Mouse (Mus musculus) layer of hippocampus, postnatal 10 days (tissue): ENCODE data around the gene Thap8. TPM values are rescaled to one million over a fixed set of nuclear protein-coding genes. Genes with fewer than 3 reads are reported as not detected.
A peak's percentile ranks its signal among the peaks of the same experiment; 100 is the strongest.

Experiments used
- DNase-seq, 2 experiments: peaks; one replicate each; pipeline ENCODE4 v3.0.0; 2021; ENCODE audit warnings: low spot score in 2 of 2
- total RNA-seq, 2 experiments: library from RNA; stranded (reverse); gene quantifications; 2 replicates each; pipeline ENCODE4 v1.2.3; 2021

The Thap8 gene
- total RNA-seq, 2 experiments from 2014 or later = 0.27 TPM; not detected in 1

DNA sequence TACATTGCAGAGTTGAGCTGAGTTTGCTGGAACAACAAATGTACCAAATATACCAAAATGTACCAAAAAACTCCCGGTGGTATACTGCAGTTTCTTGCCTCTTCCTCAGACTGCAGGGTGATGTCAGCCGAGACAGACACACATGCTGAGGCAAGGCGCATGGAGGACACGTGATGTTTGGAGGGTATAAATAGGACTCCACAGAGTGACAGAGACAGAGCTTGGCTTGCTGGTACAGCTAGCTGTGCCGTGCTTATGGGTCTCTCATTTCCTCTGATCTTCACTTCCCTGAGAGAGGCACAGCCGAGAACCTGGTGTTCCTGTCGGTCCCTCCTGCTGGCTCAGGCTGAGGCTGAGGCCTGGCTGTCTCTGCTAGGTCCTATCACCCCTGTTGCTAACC lies 2.8 kb downstream of the Thap8 start:
- no peak for DNase-seq

DNA sequence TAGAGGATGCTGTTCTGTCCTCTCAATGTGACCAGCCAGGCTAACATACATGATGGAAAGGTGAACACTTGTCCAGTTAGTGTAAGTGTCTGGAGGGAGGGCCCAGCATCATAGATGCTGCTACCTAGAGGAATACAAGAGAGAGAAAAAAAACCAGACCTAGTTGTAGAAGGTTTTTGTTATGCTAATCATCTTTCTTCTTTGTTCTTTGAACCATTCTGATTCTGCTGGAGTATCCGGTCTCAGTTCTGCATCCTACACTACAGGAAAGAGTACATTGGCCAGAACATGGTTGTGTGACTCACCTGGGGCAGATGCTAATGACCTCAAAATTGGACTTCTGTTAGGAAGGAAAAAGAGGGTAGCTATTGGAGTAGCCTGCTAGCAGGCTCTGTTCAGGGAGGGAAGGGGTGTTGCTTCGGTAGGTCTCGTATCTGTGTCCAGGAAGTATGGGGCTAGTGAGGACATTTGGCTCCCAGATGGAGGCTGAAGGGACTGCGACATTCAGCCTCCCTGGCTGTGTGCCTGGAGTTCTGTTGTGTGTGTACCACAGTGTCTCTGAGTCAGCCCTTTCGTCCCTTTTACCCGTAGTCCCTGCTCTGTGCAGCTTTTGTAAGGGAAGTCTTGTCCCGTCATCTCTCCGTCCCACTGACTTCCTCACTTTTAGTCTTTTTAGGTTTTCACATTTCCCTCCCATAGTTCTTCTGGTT lies 7.0 kb downstream of the Thap8 start:
- no peak for DNase-seq

DNA sequence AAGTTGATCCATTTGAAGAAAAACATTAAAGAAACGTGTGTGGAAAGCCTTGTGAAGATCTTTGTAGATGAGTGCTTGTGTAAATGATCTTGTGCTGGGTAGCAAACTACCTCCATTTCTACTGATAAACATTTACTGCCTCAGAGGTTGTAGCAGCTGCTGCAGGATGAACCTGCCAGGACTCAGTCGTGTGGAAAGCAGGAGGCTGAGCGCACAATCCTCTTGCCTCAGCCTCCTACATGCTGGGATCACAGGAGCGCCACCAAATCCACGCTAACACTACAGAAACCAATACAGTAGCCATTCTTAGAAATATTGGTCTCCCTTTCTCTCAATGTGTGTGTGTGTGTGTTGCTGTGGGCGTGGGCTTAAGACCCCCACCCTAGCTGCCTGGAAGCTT lies 8.2 kb downstream of the Thap8 start:
- no peak for DNase-seq

DNA sequence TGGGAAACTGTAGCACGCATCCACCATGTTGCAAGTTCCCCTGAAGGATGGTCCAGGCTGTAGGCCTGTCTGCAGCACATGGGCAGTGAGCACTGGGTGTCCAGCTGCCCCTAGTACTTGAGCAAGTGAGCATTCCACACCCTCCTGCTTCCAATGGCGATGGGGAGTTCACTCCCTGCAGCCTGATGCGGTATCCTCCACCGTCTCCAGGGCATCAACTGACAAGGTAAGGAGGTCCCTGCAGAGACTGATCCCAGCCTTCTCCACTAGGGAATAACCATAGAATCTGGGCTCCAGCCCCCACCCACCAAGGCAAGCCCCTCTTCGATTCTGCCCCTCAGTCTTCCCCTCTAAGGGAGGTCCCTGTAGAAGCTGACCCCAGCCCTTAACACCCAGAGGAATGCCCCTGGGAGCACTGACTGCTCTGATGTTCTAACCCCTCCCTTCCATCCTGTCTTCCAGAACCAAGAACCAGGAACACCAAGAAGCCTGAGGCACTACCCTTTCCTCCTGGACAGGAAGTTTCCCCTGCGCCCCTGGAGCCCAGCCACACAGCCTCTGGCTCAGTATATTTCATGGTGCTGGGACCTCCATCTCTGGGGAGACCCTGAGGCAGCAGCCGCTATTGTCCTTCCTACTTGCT lies 9.3 kb downstream of the Thap8 start:
- DNase-seq = no peak

DNA sequence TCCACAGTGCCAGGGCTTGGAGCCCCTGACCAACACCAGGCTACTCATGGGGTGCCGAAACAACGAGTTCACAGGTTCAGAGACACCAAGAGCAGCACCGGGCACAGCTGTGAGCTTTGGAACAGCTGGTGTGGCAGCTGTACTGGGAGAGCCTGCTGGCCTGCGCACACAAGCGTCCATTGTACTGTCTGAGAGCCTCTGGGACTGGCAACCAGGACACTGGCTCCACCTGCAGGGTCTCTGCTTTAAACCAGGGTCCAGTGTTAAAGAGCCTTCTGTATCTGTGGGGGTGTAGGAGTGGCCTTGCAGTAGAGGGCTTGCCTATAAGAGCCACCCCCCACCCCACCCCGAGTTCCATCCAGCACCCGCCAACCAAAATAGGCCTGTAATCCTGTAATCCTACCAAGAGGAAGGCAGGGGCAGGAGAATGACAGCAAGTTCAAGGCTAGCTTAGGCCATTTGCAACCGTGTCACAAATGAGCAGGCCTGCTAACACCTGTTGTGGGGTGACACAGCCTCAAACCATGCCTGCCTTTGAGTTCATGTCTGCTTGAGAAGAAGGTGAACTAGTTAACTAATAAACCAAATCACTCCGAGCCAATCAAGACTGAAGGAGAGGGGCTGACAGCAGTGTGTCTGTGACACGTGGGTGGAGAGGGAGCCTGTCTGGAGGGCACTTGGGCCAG lies 10.0 kb downstream of the Thap8 start:
- DNase-seq = peak; percentile 42 to 52

DNA sequence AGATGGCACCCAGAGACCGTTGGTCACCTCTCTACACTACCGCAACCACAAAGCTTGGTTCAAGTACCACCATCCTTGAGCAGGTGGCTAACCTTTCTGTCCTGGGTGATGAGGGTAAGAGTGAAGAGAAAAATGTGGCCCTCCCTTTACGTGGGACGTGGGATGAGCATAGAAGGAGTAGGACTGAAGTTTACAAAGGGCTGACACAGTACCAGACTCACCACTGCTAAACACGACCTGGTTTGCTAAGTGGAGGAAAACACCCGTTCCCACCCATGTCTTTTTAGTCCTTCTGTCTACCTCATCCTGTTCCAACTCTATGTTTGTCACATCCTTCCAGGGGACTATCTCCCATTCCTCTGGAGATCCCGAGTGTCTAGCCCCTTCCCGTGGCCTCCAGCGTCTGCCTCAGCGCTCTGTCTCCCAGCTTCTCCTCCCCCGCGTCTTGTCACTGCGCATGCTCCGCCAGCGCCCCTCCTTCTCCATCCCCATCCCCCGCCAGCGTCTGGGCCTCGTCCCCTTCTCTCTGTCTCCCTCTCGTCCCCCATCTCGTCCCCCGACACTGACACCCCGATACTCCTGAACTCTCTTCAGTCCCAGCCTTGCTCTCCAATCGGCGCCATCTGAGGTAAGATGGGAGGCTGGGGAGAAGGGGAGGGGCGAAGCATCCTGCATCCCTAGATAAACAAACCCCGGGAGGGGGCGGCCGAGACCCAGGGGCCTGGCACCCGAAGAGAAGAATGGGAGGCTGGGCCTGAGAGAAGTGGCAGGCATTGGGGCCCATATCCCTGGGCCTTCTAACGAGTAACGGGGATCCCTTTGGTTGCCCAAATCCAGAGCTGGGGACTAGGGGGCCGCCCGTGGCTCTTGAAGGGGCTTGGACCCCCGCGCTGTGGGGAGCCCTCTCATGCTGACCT lies 11.6 kb downstream of the Thap8 start, which contains the start of gene Clip3:
Gene Clip3, plus strand, starts transcription at position 514 of the 917 bp plus-strand sequence.
- peak; percentile 93 to 94 for DNase-seq

DNA sequence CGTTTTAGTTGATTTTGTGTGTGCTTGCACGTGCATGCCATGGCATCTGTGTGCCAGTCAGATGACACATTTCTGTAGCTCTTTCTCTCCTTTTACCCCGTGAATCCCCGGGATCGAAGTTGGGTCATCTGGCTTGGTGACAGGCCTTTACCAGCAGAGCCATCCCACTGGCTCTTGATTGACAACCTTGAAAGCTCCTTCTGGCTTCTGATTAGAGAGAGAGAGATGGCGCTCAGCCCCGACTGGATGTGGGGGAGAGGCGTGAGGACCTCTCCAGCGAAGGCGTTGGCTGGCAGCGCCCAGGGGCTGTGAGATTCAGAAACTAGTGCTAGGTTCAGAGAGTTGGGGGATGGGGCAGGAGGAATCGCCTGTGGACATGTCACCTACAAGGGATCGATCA lies 13.9 kb downstream of the Thap8 start:
- DNase-seq = peak; percentile 48 to 52

DNA sequence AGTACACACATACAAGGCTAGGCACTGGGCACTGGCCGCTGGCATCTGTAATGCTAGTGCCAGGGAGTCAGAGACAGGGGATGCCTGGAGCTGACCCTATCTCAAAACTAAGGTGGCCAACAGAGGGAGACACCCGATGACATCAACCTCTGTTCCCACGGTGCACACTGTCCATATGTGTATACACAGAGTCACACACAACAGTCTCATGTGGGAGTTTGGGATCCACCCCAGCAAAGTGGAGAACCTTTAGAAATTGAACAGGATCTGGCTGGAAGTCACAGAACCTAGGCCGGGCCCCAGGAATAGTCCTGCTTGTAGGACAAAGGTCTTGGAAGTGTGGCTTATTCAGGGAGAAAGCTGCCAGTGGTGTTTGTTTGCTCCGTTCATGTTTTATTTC lies 14.4 kb downstream of the Thap8 start:
- DNase-seq = no peak

DNA sequence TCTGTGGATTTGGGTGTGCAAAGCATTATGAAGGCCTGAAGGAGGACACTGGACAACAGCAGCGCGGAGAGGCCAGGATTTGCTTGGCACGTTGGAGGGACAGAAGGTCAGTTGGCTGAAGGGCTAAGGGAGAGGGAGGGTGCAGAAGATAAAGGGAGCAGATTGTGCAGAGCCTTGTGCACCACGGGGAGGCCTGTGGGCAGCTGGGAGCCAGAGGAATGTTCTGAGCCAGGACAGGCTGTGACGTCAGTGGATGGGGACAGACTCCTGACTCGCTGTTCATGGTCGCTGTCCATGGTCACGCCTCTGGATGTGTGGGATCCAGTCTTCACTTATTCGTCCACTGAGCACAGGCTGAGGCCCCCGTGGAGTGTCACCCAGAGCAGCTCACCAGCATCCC lies 15.2 kb downstream of the Thap8 start:
- no peak for DNase-seq

DNA sequence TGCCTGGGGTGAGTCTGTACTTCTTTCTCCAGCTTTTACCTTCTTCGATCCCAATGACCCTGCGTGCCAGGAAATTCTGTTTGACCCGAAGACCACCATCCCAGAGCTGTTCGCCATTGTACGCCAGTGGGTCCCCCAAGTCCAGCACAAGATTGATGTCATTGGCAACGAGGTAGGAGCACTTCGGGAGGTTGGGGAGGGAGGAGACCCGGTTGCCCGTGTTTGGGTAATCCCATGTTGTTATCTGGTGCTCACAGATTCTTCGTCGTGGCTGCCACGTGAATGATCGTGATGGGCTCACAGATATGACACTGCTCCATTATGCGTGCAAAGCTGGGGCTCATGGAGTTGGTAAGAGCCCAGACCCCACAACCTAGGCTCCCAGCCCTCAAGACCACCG lies 16.9 kb downstream of the Thap8 start:
- DNase-seq = no peak

DNA sequence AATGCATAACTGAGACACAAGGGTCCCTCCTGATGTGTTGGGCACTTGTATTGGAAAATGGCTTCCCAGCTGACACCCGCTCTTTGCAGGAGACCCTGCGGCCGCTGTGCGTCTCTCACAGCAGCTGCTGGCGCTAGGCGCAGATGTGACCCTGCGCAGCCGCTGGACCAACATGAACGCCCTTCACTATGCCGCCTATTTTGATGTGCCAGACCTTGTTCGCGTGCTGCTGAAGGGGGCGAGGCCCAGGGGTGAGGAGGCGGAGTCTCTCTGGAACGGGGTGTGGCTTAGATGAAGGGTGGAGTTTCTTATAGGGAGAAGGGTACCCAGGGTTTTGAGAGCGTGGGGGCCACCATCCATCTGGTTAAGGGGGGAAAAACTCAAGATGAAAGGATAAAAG lies 17.4 kb downstream of the Thap8 start:
- DNase-seq = no peak

DNA sequence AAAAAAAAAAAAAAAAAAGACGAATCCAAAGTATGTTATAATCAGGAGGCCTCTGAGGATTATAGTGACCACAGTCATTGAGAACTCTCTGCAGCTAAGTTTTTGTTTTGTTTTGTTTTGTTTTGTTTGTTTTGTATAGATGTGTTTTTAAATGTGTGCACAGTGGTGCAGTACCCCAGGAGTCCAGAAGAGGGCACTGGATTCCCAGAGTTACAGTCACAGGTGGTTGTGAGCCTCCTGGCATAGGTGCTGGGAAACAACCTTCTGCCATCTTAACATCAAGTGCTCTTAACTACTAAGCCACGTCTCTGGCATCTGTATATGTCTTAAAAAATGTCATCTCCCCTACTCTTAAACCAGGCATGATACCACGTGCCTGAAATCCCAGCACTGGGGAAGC lies 21.0 kb downstream of the Thap8 start:
- DNase-seq = peak in 1 of 2 experiments; percentile 41

DNA sequence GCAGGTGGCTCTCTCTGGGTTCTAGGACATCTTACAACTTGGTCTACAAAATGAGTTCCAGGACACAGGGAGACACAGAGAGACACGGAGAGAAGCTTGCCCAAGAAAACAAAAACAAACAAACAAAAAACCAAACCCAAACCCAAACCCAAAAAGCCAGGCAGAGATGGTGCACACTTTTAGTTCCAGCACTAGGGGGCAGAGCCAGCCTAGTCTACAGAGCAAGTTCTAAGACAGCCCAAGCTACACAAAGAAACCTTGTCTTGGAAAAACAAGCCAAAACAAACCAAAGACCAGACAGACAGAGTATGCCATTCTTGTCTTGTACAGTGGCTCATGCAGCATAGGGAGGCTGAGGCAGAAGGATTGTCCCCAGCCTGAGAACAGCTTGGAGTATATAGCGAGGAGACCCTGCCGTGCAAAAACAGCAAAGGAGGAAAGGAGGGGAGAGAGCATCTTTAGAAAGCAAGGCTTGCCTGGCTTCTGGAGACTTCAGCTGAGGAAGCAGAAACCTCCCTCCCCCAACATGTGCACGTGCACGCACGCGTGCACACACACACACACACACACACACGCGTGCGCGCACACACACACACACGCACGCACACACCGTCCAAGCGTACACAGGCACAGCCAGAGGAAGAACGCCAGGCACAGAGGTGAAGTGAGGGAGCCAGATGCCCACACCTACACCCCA lies 26.3 kb downstream of the Thap8 start:
- DNase-seq = no peak

DNA sequence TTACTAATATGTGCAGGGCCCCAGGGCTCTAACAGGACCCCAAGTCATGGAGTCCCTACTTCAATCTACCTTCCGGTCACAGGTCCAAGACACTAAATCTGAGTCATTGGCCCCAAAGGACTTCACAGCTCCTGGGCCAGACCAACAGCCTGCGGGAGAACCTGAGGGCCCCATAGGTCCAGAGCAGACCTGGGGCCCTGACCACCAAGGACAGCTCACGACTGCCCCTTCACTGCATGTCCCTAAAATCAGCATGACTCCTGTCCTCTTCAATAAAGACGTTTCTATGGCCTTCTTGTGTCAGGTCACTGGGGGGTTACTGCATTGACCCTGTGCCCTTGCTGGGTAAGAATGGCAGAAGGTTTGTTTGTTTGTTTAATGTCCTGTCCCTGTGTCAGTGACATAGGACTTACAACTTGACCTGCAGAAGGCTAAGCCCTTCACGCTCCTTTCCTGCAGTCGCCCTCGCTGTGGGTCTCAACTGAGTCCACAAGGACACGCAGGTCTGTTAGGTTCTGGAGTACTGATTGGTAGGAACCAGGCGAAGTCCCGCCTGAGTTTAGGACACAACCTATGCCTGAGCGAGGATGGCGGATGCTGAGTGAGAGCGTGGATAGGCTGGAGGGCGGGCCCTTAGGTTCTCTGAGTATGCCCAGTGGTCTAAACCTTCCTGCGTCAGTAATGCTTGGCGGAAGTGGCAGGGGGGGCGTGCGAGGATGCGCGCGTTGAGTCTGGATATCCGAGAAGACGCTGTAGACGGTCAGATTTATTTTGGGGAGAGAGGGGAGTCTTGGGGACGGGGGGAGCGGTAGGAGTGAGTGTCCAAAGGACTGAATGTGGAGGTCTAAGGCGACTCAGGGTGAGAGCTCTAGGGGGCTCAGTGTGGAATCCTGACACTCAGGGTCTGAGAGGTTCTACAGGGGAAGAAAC lies 28.4 kb downstream of the Thap8 start, which contains the start of gene Alkbh6:
Gene Alkbh6, plus strand, starts transcription at position 642 of the 930 bp plus-strand sequence.
- DNase-seq = peak; percentile 89 to 92

DNA sequence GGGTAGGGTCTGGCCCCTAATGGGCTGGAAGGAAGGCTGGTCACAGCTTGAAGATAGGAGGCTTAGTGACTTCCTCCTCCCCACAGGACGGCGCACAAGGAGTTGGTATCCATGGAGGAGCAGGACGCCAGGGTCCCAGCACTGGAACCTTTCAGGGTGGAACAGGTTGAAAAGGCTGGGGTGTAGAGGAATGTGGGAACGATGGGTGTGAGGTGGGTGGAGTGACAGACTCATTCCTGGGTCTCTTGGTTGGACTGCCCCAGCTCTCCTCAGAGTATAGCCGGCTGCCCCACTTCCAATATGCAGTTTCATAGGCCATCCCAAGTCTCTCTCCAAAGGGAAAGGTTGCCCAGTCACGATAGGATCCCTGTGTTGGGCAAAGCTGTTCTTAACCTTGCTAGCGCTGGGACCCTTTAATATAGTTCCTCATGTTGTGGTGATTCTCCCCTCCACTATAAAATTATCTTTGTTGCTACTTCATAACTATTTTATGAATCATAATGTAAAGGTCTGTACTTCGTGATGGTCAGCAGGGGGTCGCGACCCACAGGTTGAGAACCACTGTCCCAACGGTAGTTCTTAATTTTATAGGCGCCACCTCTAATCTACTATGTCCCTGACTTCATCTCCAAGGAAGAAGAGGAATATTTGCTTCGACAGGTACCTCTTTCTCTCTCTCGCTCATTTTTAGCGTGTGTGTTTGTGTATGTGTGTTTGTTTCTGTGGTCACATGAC lies 29.7 kb downstream of the Thap8 start:
- DNase-seq = no peak

DNA sequence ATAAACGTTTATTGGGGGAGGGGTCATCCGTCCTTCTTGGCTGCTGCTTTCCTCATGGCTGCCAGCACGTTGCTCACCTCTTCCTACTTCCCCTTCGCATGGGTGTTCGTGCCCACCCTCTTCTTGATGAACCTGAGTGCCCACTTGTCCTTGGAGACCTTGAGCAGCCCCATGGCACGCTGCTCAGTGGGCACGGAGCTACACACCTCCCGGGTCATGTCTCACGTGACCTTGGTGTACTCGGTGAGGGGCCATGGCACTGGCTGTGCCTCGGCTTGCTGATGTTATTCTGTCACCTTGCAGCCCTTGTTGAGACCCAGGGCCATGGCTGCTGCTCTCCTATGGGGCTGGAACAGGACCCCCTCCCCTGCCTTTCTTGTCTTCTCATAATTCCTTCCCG lies 30.2 kb downstream of the Thap8 start:
- DNase-seq = no peak

DNA sequence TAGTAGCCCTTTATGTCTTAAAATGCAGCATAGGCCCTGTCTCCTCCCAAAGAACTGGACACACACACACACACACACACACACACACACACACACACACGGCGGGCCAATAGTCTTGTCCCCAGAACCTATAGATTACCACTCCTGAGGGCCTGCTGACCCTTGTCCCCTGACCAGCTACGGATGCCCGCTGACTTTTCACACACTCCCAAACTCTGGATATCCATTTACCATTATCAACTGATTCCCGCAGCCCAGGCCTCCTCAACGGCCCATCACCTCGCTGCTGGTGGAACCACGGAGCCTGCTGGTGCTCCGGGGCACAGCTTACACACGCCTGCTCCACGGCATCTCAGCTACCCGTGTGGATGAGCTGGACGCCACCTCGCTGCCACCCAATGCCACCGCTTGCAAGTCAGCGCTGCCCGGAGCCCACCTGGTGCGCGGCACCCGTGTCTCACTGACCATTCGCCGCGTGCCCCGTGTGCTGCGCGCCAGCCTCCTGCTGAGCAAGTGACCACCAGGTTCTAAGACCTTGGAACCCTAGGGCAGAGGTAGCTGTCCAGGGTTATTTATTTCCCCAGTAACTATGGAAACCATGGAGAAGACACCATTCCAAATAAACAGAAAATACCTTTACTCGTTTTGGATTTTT lies 33.9 kb downstream of the Thap8 start:
- DNase-seq = no peak

DNA sequence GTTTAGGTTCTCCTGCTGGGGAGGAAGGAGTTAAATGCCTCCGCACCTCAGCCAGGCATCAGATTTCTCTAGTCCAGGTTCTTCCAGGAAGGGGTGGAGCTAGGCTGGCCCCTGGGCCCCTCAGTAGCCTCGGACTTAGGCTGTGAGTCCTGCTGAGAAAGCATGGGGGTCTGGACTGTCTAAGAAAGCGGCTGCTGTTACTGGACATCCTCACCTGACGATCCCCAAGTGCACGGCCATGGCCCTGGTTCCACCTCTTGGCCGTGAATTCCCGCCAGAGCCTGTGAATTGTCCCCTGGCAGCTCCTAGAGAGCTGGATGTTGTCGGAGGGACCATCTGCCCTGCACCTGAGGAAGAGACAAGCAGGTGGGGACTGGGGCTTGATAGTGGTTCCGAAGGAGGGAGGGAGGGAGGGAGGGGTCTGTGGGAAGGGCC lies 34.8 kb downstream of the Thap8 start, which contains the start of gene Syne4:
Gene Syne4, plus strand, starts transcription at position 87 of the 435 bp plus-strand sequence.
- DNase-seq = no peak
